Mouse (Mus musculus) frontal cortex, postnatal 14 days (tissue): ENCODE measurements at regions not wholly inside any gene's neighbourhood (a gene's known extent, or its start where the extent isn't known, plus 50 kb on each side); places are given as distances from the start of the nearest gene placed in this dataset.
A peak's percentile ranks its signal among the peaks of the same experiment; 100 is the strongest.

Experiments
- DNase-seq, 2 experiments: peaks; one replicate each; pipeline ENCODE4 v3.0.0; 2022; ENCODE audit warnings: low spot score in 2 of 2

DNA sequence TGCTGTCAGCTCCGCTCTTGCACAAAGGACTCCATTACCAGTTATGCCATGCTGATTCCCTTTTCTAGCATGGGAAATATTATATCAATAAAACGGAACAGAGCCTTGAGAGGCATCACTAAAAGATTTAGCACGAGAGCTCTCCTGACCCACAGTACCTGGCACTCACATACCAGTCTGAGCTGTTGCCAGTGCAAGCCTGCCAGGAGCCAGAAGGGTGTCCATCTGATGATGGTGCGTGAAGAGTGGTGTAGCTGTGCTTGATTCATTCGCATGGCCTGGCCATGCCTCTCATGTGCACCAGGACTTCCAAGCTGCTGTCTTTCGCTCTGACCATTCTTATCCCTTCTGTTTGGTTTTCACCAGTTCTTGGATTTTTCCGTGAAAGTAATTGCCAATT, 102.3 kb upstream of the Irx4 start:
- no peak for DNase-seq

- DNase-seq: no peak
These were observed 100.8 kb upstream of the Irx4 start for GRCm38 (mm10) chr13:73159454-73159853.

GRCm38 (mm10) chr13:73159865-73160264, 100.4 kb upstream of the Irx4 start:
- DNase-seq: no peak

GRCm38 (mm10) chr13:73160289-73160688, 100.0 kb upstream of the Irx4 start:
- DNase-seq: peak; percentile 45 to 67

DNA sequence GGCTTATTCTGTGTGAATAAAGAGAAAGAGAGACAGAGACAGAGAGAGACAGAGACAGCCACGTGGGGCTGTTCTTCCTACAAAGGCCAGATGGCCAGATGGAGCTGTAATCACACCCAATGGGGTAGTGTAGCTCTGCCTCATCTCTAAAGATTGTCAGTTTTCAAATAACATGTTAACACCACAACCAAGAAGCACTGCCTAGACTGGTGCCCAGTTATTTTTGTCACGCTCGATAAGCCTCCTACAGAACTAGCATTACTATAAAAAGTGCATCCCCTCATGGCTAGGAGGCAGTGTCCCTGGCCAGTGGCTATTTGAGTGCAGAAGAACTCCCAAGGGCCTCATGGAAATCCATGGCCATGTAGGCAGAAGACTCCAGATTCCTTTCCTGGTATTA, 90.0 kb upstream of the Irx4 start:
- no peak for DNase-seq

DNA sequence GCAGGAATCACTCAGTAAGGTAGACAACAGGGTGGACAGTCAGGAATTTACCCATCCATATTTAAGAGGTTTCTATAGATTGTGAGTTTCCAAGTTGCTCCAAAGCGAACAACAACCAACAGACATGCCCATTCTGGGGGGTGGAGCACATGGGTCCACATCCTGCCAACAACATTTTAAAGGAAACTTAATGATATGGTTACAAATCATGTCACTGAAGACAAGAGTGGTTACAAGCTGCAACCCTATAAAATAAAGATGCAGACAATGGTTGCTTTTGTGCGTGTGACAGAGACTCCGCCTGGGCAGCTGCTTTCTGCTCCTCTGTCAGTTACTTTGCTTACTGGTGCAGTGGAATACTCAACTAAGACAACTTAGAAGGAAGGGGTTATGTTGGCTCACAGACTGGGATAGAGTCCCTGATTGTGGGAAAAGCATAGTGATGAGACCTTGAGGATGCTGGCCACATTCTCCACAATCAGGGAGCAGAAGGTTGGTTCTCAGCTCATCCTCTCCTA, 52.3 kb upstream of the Irx4 start:
- no peak for DNase-seq
